Mouse (Mus musculus) spleen, adult 2 months (tissue): ENCODE measurements around the gene Ate1. TPM values are rescaled to one million over a fixed set of nuclear protein-coding genes. Genes with fewer than 3 reads are reported as not detected.

Experiments
- DNase-seq, 2 experiments: peaks; one replicate each; pipeline versions ENCODE4 v3.0.0 to v3.0.0-alpha.2; 2012 to 2021; ENCODE audit warnings: low spot score in 2 of 2, low read depth in 1 of 2
- H3K27ac ChIP-seq: fragments of 200-500 bp; 2 replicates; pipeline ENCODE4 v1.5.1; 2012; ENCODE audit warnings: low read length, inconsistent platforms; ENCODE audit not compliant: insufficient read depth
- H3K27me3 ChIP-seq: fragments of 200-500 bp; 2 replicates; pipeline ENCODE4 v1.6.1; 2012; ENCODE audit warnings: mild to moderate bottlenecking, moderate library complexity, low read length, inconsistent platforms; ENCODE audit not compliant: control insufficient read depth, insufficient read depth
- H3K36me3 ChIP-seq: fragments of 200-500 bp; 2 replicates; pipeline ENCODE4 v1.6.1; 2012; ENCODE audit warnings: mild to moderate bottlenecking, low read length, inconsistent platforms; ENCODE audit not compliant: control insufficient read depth, insufficient read depth
- H3K4me1 ChIP-seq: fragments of 200-500 bp; 2 replicates; pipeline ENCODE4 v1.6.1; 2011; ENCODE audit warnings: inconsistent platforms; ENCODE audit not compliant: control insufficient read depth, insufficient read depth, insufficient read length
- H3K4me3 ChIP-seq: fragments of 200-500 bp; 2 replicates; pipeline ENCODE4 v1.5.1; 2011; ENCODE audit warnings: mild to moderate bottlenecking, inconsistent platforms; ENCODE audit not compliant: insufficient read depth, insufficient read length; ENCODE audit errors: extremely low read depth
- CTCF ChIP-seq: fragments of 200-500 bp; IDR thresholded peaks from 2 replicates; pipeline ENCODE4 v1.5.1; 2011; ENCODE audit warnings: mild to moderate bottlenecking, inconsistent platforms; ENCODE audit not compliant: insufficient read depth, insufficient read length, insufficient replicate concordance; ENCODE audit errors: extremely low read depth
- POLR2A ChIP-seq: fragments of 200-500 bp; IDR thresholded peaks from 2 replicates; pipeline ENCODE4 v1.6.1; 2011; ENCODE audit warnings: low read depth, low read length, inconsistent platforms
- WGBS: fragments of 180-500 bp; shearing (Covaris S2); methylation state at CpG from one replicate; pipeline ENCODE4 v1.1.7; 2018; 5-methylcytosine and 5-hydroxymethylcytosine counted together
- polyA plus RNA-seq: library from polyadenylated mRNA; depleted of rRNA; stranded (reverse); fragments of >200 nt; gene quantifications from 2 replicates; pipeline ENCODE4 v1.2.3, GENCODE M21; 2012

Ate1 gene
- polyA plus RNA-seq, 1 experiment, result 5.3 TPM

GRCm38 (mm10) chr7:130381387-130381951, 138.7 kb downstream of the Ate1 start:
- Histone ChIP-seq H3K4me3 (no peak overlapping the region), H3K27me3 (no peaks in the 10 kb centered on the region), H3K4me1 (no peaks in the 10 kb centered on the region), H3K27ac (no peak overlapping the region), H3K36me3 (no peaks in the 10 kb centered on the region)
- no peak for DNase-seq
- 92% methylated on average over 8 of the region's 8 CpGs for WGBS
- TF ChIP-seq CTCF, result no peak
- TF ChIP-seq POLR2A, result no peak

GRCm38 (mm10) chr7:130380769-130381355, 139.3 kb downstream of the Ate1 start:
- no peaks in the 10 kb centered on the region for H3K27me3 ChIP-seq
- 90% methylated on average over 8 of the region's 8 CpGs for WGBS
- H3K36me3 ChIP-seq, result no peaks in the 10 kb centered on the region
- DNase-seq, result no peak
- TF ChIP-seq POLR2A, result no peak
- H3K27ac ChIP-seq, result no peak overlapping the region
- H3K4me3 ChIP-seq, result no peak overlapping the region
- no peaks in the 10 kb centered on the region for H3K4me1 ChIP-seq

- no peak overlapping the region for H3K4me3 ChIP-seq
- WGBS, result 96% methylated on average over 7 of the region's 7 CpGs
- TF ChIP-seq POLR2A, result no peak
- no peak for TF ChIP-seq CTCF
- H3K4me1 ChIP-seq, result no peaks in the 10 kb centered on the region
- no peak for DNase-seq
- no peaks in the 10 kb centered on the region for H3K36me3 ChIP-seq
- H3K27ac ChIP-seq, result no peak overlapping the region
- no peaks in the 10 kb centered on the region for H3K27me3 ChIP-seq
These were observed 139.8 kb downstream of the Ate1 start for GRCm38 (mm10) chr7:130380367-130380766.

GRCm38 (mm10) chr7:130379886-130380285, 140.3 kb downstream of the Ate1 start:
- DNase-seq, result no peak
- H3K4me1 ChIP-seq, result no peaks in the 10 kb centered on the region
- 93% methylated on average over 5 of the region's 5 CpGs for WGBS
- TF ChIP-seq POLR2A (no peak), CTCF (no peak)
- H3K36me3 ChIP-seq, result no peaks in the 10 kb centered on the region
- no peaks in the 10 kb centered on the region for H3K27me3 ChIP-seq
- H3K27ac ChIP-seq, result no peak overlapping the region
- H3K4me3 ChIP-seq, result no peak overlapping the region

GRCm38 (mm10) chr7:130378308-130378707, 141.9 kb downstream of the Ate1 start:
- 56% methylated on average over 3 of the region's 3 CpGs for WGBS
- TF ChIP-seq CTCF (no peak), POLR2A (no peak)

GRCm38 (mm10) chr7:130374311-130374710, 145.9 kb downstream of the Ate1 start:
- TF ChIP-seq POLR2A (no peak), CTCF (no peak)
- H3K36me3 ChIP-seq, result no peaks in the 10 kb centered on the region
- no peak overlapping the region for H3K4me3 ChIP-seq
- no peaks in the 10 kb centered on the region for H3K4me1 ChIP-seq
- DNase-seq, result no peak
- H3K27me3 ChIP-seq, result no peaks in the 10 kb centered on the region
- H3K27ac ChIP-seq, result no peak overlapping the region
- 82% methylated on average over 9 of the region's 9 CpGs for WGBS

More at GRCm38 (mm10) chr7:130378308-130378707, 141.9 kb downstream of the Ate1 start:
- Histone ChIP-seq H3K36me3 (no peaks in the 10 kb centered on the region), H3K4me3 (no peak overlapping the region), H3K27me3 (no peaks in the 10 kb centered on the region), H3K27ac (no peak overlapping the region), H3K4me1 (no peaks in the 10 kb centered on the region)
- no peak for DNase-seq

GRCm38 (mm10) chr7:130368827-130369641, 151.1 kb downstream of the Ate1 start:
- no peak for TF ChIP-seq CTCF
- TF ChIP-seq POLR2A, result no peak
- Histone ChIP-seq H3K4me1 (no peaks in the 10 kb centered on the region), H3K36me3 (no peaks in the 10 kb centered on the region), H3K4me3 (no peak overlapping the region), H3K27ac (no peak overlapping the region), H3K27me3 (no peaks in the 10 kb centered on the region)
- DNase-seq, result no peak
- WGBS, result 64% methylated on average over 24 of the region's 24 CpGs
